ENCODE assay signal across 30 mouse cellular contexts in the genomic region with DNA sequence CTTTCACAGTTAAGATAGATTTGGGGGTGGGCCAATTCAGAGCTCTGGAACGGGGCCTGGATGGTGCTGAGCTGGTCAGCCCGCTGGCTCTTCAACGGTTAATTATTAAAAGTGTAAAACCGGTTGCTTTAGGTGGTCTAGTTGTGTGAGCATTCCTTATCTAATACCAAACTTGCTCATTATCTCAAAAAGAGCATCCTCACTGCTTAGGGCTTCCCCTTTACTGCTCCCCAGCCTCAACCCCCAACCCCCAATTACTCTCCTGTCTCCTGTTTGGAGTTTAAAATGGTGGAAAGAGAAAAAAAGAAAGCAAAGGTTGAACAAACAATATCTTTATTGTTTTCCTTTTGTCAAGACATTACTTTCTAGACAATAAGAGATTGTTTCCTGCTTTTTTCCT. TPM values are rescaled to one million over a fixed set of nuclear protein-coding genes. Genes with fewer than 3 reads are reported as not detected.
"Had no signal": no experiment of that assay in that cellular context is flagged by ENCODE, and none has a peak within 500 bp of the region (broad histone marks: within the 10 kb centered on the region; RNA-seq: fewer than 3 reads in every experiment).

No protein-coding gene starts in this region.

- H3K36me3 ChIP-seq: heart, embryonic 13.5 days; heart, embryonic 15.5 days; hindbrain, embryonic 13.5 days; hindbrain, embryonic 15.5 days; limb, embryonic 13.5 days; limb, embryonic 15.5 days; liver, embryonic 12.5 days had no signal

- H3K9me3 ChIP-seq: heart, embryonic 13.5 days; heart, embryonic 15.5 days; hindbrain, embryonic 13.5 days; hindbrain, embryonic 15.5 days; limb, embryonic 13.5 days; limb, embryonic 15.5 days; liver, embryonic 12.5 days had no signal

- H3K4me1 ChIP-seq: heart, embryonic 13.5 days; heart, embryonic 15.5 days; hindbrain, embryonic 13.5 days; hindbrain, embryonic 15.5 days; limb, embryonic 13.5 days; limb, embryonic 15.5 days had no signal

- H3K4me2 ChIP-seq: heart, embryonic 11.5 days; heart, embryonic 13.5 days; heart, embryonic 15.5 days; hindbrain, embryonic 13.5 days; hindbrain, embryonic 15.5 days; limb, embryonic 13.5 days; limb, embryonic 15.5 days; liver, embryonic 12.5 days had no signal

- H3K9ac ChIP-seq: heart, embryonic 13.5 days; heart, embryonic 15.5 days; hindbrain, embryonic 13.5 days; hindbrain, embryonic 15.5 days; limb, embryonic 13.5 days; limb, embryonic 15.5 days; liver, embryonic 12.5 days; liver, embryonic 14.5 days had no signal

- ATAC-seq: hindbrain, postnatal 0 days; intestine, embryonic 16.5 days; liver, embryonic 12.5 days had no signal

- H3K27ac ChIP-seq: heart, adult 2 months; heart, embryonic 13.5 days; heart, embryonic 15.5 days; hindbrain, embryonic 13.5 days; hindbrain, embryonic 15.5 days; hindbrain, postnatal 0 days; kidney, postnatal 0 days; limb, embryonic 13.5 days; limb, embryonic 15.5 days; liver, embryonic 12.5 days; liver, embryonic 14.5 days had no signal

- H3K27me3 ChIP-seq: heart, embryonic 13.5 days; heart, embryonic 15.5 days; hindbrain, embryonic 13.5 days; hindbrain, embryonic 15.5 days; limb, embryonic 13.5 days; limb, embryonic 15.5 days; liver, embryonic 12.5 days had no signal

- DNase-seq: gastrocnemius, postnatal 14 days; gastrocnemius, postnatal 36 days; heart, adult 11 months; heart, adult 2 months; heart, postnatal 14 days; heart, postnatal 36 days; layer of hippocampus, adult 9-11 months; layer of hippocampus, postnatal 36 days; left cerebral cortex, postnatal 4 days; lung, adult 18-20 months had no signal

- H3K4me3 ChIP-seq: heart, adult 2 months; heart, embryonic 13.5 days; heart, embryonic 15.5 days; hindbrain, embryonic 13.5 days; hindbrain, embryonic 15.5 days; limb, embryonic 13.5 days; limb, embryonic 15.5 days; liver, embryonic 12.5 days had no signal

RNA-seq across cellular contexts. Expression of a gene that starts 27.9 kb away (rescaled TPM):
- polyA plus RNA-seq: gonadal fat pad, adult 2 months; heart, adult 2 months; heart, embryonic 11.5 days; heart, embryonic 13.5 days; heart, embryonic 15.5 days; heart, postnatal 0 days; hindbrain, embryonic 11.5 days; hindbrain, embryonic 13.5 days; hindbrain, embryonic 15.5 days; hindbrain, postnatal 0 days; intestine, embryonic 14.5 days; intestine, embryonic 16.5 days; kidney, postnatal 0 days; large intestine, adult 2 months; limb, embryonic 11.5 days; limb, embryonic 13.5 days; limb, embryonic 15.5 days; liver, adult 2 months; liver, embryonic 12.5 days; liver, embryonic 14.5 days; liver, embryonic 16.5 days had no signal
